Mouse (Mus musculus) G1E (cell line): ENCODE measurements around the gene Tmem45a. TPM values are rescaled to one million over a fixed set of nuclear protein-coding genes. Genes with fewer than 3 reads are reported as not detected.
A peak's percentile ranks its signal among the peaks of the same experiment; 100 is the strongest.
"Not testable (repeated sequence)": the region's sequence is repeated elsewhere in the genome, so short reads cannot be mapped to it uniquely, and the experiment has no call there.

Experiments
- ATAC-seq: 2 replicates; pipeline ENCODE4 v1.8.0; 2016; ENCODE audit warnings: mild to moderate bottlenecking; ENCODE audit not compliant: insufficient number of reproducible peaks, poor library complexity, low FRiP score, severe bottlenecking; ENCODE audit errors: extremely low read depth
- DNase-seq: peaks from one replicate; pipeline ENCODE4 v3.0.0; 2012; ENCODE audit warnings: low spot score
- H3K27me3 ChIP-seq: 2 replicates; pipeline ENCODE4 v1.6.1; 2012; ENCODE audit warnings: mild to moderate bottlenecking, low read length, inconsistent platforms; ENCODE audit not compliant: insufficient read depth
- H3K36me3 ChIP-seq: replicated peaks from 2 replicates; pipeline ENCODE3; 2012; ENCODE audit warnings: mild to moderate bottlenecking, inconsistent platforms
- H3K4me1 ChIP-seq: 2 replicates; pipeline ENCODE4 v1.6.1; 2012; ENCODE audit warnings: low read depth, low read length, inconsistent platforms, mixed read lengths; ENCODE audit not compliant: insufficient read depth
- H3K4me3 ChIP-seq: 2 replicates; pipeline ENCODE4 v1.5.1; 2012; ENCODE audit warnings: low read depth, mild to moderate bottlenecking, inconsistent platforms, low read length, moderate library complexity, mixed read lengths
- H3K9me3 ChIP-seq: replicated peaks from 2 replicates; pipeline ENCODE4 v1.6.1; 2012; ENCODE audit warnings: inconsistent platforms
- CTCF ChIP-seq: IDR thresholded peaks from 2 replicates; pipeline ENCODE4 v1.5.1; 2012; ENCODE audit warnings: low read depth, low read length, inconsistent platforms, mixed read lengths
- GATA1 ChIP-seq: IDR thresholded peaks from 2 replicates; pipeline ENCODE4 v1.6.1; 2012; ENCODE audit warnings: borderline replicate concordance, low read length, inconsistent platforms, mixed read lengths
- GATA2 ChIP-seq: IDR thresholded peaks from 2 replicates; pipeline ENCODE4 v1.6.1; 2012; ENCODE audit warnings: low read depth, low read length, inconsistent platforms, borderline replicate concordance
- POLR2AphosphoS5 ChIP-seq: IDR thresholded peaks from 2 replicates; pipeline ENCODE4 v1.6.1; 2012; ENCODE audit warnings: low read depth, low read length, inconsistent platforms; ENCODE audit not compliant: insufficient replicate concordance
- TAL1 ChIP-seq: conservative IDR thresholded peaks from 2 replicates; pipeline ENCODE4 v1.6.1; 2012; ENCODE audit warnings: low read depth, low read length, inconsistent platforms, mixed read lengths
- polyA plus RNA-seq: library from polyadenylated mRNA; stranded (reverse); fragments of >175 nt; gene quantifications from 2 replicates; pipeline ENCODE4 v1.2.3, GENCODE M21; 2012
- total RNA-seq, 2 experiments: library from RNA; stranded (forward) in 1 of 2; stranded (reverse) in 1 of 2; fragments of 200-1000 nt in 1 of 2; fragments of >200 nt in 1 of 2; fragmentation: Nextera tagmentation in 1 of 2; gene quantifications; 2 replicates each; pipeline ENCODE4 v1.2.3; 2014 to 2017

The Tmem45a gene
- total RNA-seq (2014; fragmentation: Nextera tagmentation) (not detected in 2 replicates), total RNA-seq (2017) (0.12 and 0.44 TPM in 2 replicates), polyA plus RNA-seq (not detected in 2 replicates)

GRCm38 (mm10) chr16:56885824-56886615 is at the start of gene Tmem45a:
TSS of gene Tmem45a (minus strand) at chr16:56886166.
- no peaks in the 10 kb centered on the region; the same call in 1 of the 2 replicates for H3K4me1 ChIP-seq
- TF ChIP-seq GATA1 (no peak), TAL1 (no peak), CTCF (no peak), POLR2AphosphoS5 (no peak), GATA2 (no peak)
- DNase-seq = no peak
- no peak for ATAC-seq
- no peaks in the 10 kb centered on the region for H3K36me3 ChIP-seq
- peak within 1 kb of the TSS; percentile 50; the same call in 1 of the 2 replicates for H3K4me3 ChIP-seq
- H3K9me3 ChIP-seq = no peaks in the 10 kb centered on the region
- H3K27me3 ChIP-seq = peaks cover 24% of the 10 kb centered on the region

- Histone ChIP-seq H3K4me1 (no peaks in the 10 kb centered on the region), H3K4me3 (no peak within 1 kb of the TSS), H3K27me3 (peaks cover 5% of the 10 kb centered on the region), H3K36me3 (no peaks in the 10 kb centered on the region), H3K9me3 (no peaks in the 10 kb centered on the region)
- DNase-seq (no peak), ATAC-seq (no peak)
- TF ChIP-seq TAL1 = no peak
- TF ChIP-seq GATA1 = no peak
- TF ChIP-seq CTCF = no peak
- no peak for TF ChIP-seq POLR2AphosphoS5
- TF ChIP-seq GATA2 = no peak
Measured at GRCm38 (mm10) chr16:56928023-56928422, 42.1 kb upstream of the Tmem45a start, which contains the start of gene Lnp1. TSS of gene Lnp1 (minus strand) at chr16:56928061.

- Histone ChIP-seq H3K27me3 (no peaks in the 10 kb centered on the region; the same call in 1 of the 2 replicates), H3K4me3 (no peak overlapping the region), H3K36me3 (no peaks in the 10 kb centered on the region), H3K4me1 (no peaks in the 10 kb centered on the region), H3K9me3 (no peaks in the 10 kb centered on the region)
- peak; percentile 47; the same call in 1 of the 2 replicates for ATAC-seq
- DNase-seq = peak; percentile 2
- TF ChIP-seq GATA2 = no peak
- TF ChIP-seq CTCF = peak; percentile 16; the same call in 1 of the 2 replicates
- TF ChIP-seq GATA1 = no peak
- TF ChIP-seq TAL1 = no peak
Measured at GRCm38 (mm10) chr16:56920102-56920657, 34.2 kb upstream of the Tmem45a start.

- H3K4me1 ChIP-seq = no peaks in the 10 kb centered on the region
- H3K36me3 ChIP-seq = no peaks in the 10 kb centered on the region
- ATAC-seq (no peak), DNase-seq (no peak)
- H3K4me3 ChIP-seq = no peak overlapping the region
- TF ChIP-seq GATA1 (no peak), TAL1 (no peak), GATA2 (no peak), POLR2AphosphoS5 (no peak), CTCF (no peak)
- no peaks in the 10 kb centered on the region for H3K9me3 ChIP-seq
- no peaks in the 10 kb centered on the region for H3K27me3 ChIP-seq
Measured at GRCm38 (mm10) chr16:56917230-56917629, 31.3 kb upstream of the Tmem45a start.

GRCm38 (mm10) chr16:56908986-56909385 is 23.0 kb upstream of the Tmem45a start:
- Histone ChIP-seq H3K36me3 (no peaks in the 10 kb centered on the region), H3K27me3 (0 out of 2 replicates have a peak, but pooled peaks cover 2% of the 10 kb centered on the region), H3K4me1 (no peaks in the 10 kb centered on the region), H3K9me3 (no peaks in the 10 kb centered on the region), H3K4me3 (no peak overlapping the region)
- no peak for DNase-seq
- ATAC-seq = no peak
- TF ChIP-seq GATA2 (no peak), CTCF (no peak), POLR2AphosphoS5 (no peak), TAL1 (no peak), GATA1 (no peak)

- not testable (repeated sequence) for DNase-seq, H3K27me3 ChIP-seq, H3K4me3 ChIP-seq, H3K36me3 ChIP-seq, H3K9me3 ChIP-seq, ATAC-seq, H3K4me1 ChIP-seq
Measured at GRCm38 (mm10) chr16:56902206-56902605, 16.2 kb upstream of the Tmem45a start.
